Mouse (Mus musculus) embryo, embryonic 10 days (tissue): ENCODE results near the gene Jph3.
A peak's percentile ranks its signal among the peaks of the same experiment; 100 is the strongest.

Experiments used
- DNase-seq: peaks from one replicate; pipeline ENCODE4 v3.0.0-alpha.2; 2015; ENCODE audit warnings: low spot score

Jph3 gene

GRCm38 (mm10) chr8:121730170-121730569 lies 747 bp downstream of the Jph3 start:
- DNase-seq = peak; percentile 46

GRCm38 (mm10) chr8:121730646-121731045 lies 1.2 kb downstream of the Jph3 start:
- DNase-seq = no peak

- DNase-seq = no peak
These were observed 1.6 kb downstream of the Jph3 start for GRCm38 (mm10) chr8:121731060-121731459.

GRCm38 (mm10) chr8:121731471-121732333 lies 2.3 kb downstream of the Jph3 start:
- peak; percentile 53 for DNase-seq

GRCm38 (mm10) chr8:121732334-121732665 lies 2.9 kb downstream of the Jph3 start:
- DNase-seq = no peak

GRCm38 (mm10) chr8:121734262-121734661 lies 4.8 kb downstream of the Jph3 start:
- DNase-seq = no peak

- peak; percentile 82 for DNase-seq
These were observed 6.8 kb downstream of the Jph3 start for GRCm38 (mm10) chr8:121736236-121736635.

GRCm38 (mm10) chr8:121740721-121741120 lies 11.3 kb downstream of the Jph3 start:
- DNase-seq = no peak

- DNase-seq = no peak
These were observed 20.1 kb downstream of the Jph3 start for GRCm38 (mm10) chr8:121749501-121749900.

GRCm38 (mm10) chr8:121750512-121750911 lies 21.1 kb downstream of the Jph3 start:
- no peak for DNase-seq

GRCm38 (mm10) chr8:121751407-121751806 lies 22.0 kb downstream of the Jph3 start:
- peak; percentile 83 for DNase-seq

GRCm38 (mm10) chr8:121758470-121758869 lies 29.0 kb downstream of the Jph3 start:
- no peak for DNase-seq

- DNase-seq = no peak
These were observed 31.1 kb downstream of the Jph3 start for GRCm38 (mm10) chr8:121760484-121760883.

GRCm38 (mm10) chr8:121761480-121761879 lies 32.1 kb downstream of the Jph3 start:
- DNase-seq = peak; percentile 84

- DNase-seq = no peak
These were observed 33.7 kb downstream of the Jph3 start for GRCm38 (mm10) chr8:121762999-121763699.

GRCm38 (mm10) chr8:121763700-121764013 lies 34.2 kb downstream of the Jph3 start:
- no peak for DNase-seq

- DNase-seq = no peak
These were observed 36.2 kb downstream of the Jph3 start for GRCm38 (mm10) chr8:121765594-121766138.

- DNase-seq = no peak
These were observed 39.7 kb downstream of the Jph3 start for GRCm38 (mm10) chr8:121769095-121769494.

- DNase-seq = no peak
These were observed 40.2 kb downstream of the Jph3 start for GRCm38 (mm10) chr8:121769621-121770020.

GRCm38 (mm10) chr8:121770845-121771752 lies 41.7 kb downstream of the Jph3 start:
- DNase-seq = peak; percentile 73

- DNase-seq = no peak
These were observed 44.5 kb downstream of the Jph3 start for GRCm38 (mm10) chr8:121773876-121774275.

GRCm38 (mm10) chr8:121782493-121782892 lies 53.1 kb downstream of the Jph3 start:
- DNase-seq = no peak
